Mouse (Mus musculus) 416B (cell line): Measurements from ENCODE around the gene Sbk2.
A peak's percentile ranks its signal among the peaks of the same experiment; 100 is the strongest.

Experiments used
- DNase-seq: peaks from one replicate; pipeline ENCODE4 v3.0.0; 2011; ENCODE audit warnings: low read depth

Sbk2 gene

DNA sequence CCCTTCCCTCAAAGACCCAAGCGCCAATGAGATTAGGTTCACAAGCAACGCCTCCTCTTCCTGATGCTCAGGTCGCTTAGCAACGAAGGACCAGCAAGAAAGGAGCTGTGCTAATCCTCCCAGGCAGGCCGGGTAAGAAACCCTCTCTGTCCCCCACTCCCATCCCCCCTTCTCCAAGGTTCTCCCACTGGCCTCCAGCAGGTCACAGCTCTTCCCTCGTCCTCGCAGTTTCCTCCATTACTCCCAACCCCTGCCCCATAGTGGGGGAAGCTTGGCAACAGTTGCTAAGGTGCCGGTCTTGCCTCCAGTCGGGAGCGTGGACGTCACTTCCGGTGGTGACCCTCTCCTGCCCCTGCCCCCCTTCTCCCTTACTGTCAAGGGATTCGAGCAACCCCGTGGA is 41.7 kb downstream of the Sbk2 start:
- peak; percentile 59 for DNase-seq

DNA sequence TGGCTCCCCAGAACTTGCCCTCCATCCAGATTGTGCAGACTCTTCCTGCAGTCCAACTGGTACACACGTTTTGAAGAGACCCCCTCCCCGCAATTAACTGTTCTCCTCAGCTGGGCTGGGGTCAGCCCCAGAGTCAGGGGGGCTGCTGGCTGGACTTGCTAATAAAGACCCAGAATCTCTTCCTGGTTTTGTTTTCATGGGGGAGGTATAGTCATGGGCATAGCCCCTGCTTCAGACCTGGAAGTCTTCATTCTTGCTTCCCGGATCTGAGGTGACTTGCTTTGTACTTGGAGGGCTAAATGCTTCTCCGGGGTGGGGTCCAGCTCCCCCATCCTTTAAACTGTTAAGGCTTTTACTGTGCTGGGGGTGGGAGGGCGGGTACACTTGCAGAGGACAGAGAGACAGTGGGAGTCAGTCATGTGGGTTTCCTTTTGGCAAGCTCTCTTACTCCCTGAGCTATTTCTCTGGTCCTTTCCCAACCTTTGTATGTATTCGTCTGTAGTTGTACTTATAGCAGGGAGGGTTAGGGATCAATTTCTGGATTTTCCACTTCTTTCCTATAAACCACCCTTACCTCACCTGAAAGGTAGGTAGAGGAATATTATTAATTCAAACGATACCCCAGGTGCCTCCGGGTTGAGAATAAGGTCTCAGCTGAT is 42.3 kb downstream of the Sbk2 start, which contains the start of gene Nat14:
Gene Nat14 (plus strand): TSS at position 205 of the 659 bp plus-strand sequence.
- DNase-seq, result no peak

DNA sequence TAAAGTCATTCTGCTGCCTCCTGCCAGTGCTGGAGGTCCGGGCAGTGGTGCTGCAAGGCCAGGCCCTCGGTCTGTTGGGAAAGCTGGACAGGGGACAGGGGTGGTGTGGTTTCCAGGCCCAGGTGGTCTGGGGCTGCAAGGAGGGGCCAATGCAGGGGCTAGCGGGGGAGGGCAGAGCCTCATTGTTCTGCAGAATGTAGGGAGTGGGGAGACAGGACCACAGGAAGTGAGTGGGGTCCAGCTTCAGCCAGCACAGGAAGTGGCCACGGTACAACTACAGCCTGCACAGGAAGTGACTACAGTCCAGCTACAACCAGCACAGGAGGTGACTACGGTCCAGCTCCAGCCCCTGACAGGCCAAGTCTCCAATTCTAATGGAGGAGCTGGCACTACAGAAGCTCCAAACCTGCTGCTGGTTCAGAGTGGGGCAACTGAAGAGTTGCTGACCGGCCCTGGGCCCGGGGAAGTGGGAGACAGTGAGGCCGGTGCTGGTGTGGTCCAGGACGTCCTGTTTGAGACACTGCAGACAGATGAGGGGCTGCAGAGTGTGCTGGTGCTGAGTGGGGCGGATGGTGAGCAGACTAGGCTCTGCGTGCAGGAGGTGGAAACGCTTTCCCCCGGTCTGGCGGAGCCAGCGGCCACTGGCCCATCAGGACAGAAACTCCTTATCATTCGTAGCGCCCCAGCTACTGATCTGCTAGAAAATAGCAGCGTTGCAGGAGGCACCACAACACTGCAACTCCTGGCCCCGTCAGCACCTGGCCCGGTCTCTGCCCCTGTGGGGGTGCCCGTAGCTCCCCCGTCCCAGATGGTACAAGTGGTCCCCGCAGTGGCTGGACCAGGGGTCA is 43.0 kb downstream of the Sbk2 start:
- DNase-seq, result peak; percentile 86

DNA sequence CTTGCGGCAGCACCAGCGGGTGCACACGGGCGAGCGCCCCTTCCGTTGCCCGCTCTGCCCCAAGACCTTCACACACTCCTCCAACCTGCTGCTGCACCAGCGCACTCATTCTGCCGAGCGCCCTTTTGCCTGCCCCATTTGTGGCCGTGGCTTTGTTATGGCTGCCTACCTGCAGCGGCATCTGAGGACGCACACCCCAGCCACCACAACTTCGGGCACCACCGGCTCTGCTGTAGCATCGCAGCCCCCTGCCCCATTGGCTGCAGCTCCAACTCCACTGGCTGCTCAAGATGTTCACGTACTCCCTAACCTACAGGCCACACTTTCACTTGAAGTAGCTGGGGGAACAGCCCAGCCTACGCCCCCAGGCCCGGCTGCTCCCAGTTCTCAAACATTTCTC is 43.7 kb downstream of the Sbk2 start:
- DNase-seq, result no peak

DNA sequence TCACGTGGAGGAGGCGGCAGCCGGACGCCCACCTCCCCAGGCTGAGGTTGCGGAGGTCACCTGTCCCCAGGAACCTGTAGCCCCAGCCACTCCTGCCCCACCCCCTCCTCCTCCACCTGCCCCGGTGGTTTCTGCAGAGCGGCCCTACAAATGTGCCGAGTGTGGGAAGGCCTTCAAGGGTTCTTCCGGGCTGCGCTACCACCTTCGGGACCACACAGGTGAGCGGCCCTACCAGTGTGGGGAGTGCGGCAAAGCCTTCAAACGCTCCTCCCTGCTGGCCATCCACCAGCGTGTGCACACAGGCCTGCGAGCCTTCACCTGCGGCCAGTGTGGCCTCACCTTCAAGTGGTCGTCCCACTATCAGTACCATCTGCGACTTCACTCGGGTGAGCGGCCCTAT is 44.2 kb downstream of the Sbk2 start:
- no peak for DNase-seq

DNA sequence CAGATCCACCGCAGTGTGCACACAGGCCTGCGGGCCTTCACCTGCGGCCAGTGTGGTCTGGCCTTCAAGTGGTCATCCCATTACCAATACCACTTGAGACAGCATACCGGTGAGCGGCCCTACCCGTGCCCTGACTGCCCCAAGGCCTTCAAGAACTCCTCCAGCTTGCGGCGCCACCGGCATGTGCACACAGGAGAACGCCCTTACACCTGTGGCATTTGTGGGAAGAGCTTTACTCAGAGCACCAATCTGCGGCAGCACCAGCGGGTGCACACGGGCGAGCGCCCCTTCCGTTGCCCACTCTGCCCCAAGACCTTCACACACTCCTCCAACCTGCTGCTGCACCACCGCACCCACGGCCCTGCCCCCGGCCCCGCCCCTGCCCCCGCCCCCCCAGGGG is 45.1 kb downstream of the Sbk2 start:
- no peak for DNase-seq

DNA sequence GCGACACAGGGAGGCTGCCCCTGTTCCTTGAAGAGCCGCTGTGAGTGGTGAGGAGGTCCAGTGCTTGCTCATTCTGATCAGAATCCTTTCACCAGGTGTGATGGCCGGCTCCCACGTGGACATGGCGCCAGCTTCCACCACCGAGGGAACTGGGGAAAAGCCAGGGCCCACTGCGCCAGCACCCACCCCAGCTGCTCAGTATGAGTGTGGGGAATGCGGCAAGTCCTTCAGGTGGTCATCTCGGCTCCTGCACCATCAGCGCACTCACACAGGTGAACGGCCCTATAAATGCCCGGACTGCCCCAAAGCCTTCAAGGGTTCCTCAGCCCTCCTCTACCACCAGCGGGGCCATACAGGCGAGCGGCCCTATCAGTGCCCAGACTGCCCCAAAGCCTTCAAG is 45.5 kb downstream of the Sbk2 start:
- no peak for DNase-seq

DNA sequence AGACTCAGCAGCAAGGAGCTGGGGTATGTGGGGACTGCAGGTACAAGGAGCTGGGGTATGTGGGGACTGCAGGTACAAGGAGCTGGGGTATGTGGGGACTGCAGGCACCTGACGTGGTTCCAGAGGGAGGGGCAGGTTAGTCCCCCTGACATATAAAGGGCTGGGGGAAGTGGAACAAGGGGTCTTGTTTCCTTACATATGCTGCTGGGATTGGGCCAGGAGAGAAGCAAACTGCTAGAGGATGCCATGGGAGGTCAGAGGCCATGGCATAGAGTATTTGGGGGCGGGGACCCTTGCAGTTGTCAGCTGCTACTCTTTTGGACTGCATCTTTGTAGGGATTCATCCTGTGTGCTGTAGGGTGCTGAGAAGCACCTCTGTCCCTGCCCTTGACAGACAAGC is 46.7 kb downstream of the Sbk2 start:
- no peak for DNase-seq

DNA sequence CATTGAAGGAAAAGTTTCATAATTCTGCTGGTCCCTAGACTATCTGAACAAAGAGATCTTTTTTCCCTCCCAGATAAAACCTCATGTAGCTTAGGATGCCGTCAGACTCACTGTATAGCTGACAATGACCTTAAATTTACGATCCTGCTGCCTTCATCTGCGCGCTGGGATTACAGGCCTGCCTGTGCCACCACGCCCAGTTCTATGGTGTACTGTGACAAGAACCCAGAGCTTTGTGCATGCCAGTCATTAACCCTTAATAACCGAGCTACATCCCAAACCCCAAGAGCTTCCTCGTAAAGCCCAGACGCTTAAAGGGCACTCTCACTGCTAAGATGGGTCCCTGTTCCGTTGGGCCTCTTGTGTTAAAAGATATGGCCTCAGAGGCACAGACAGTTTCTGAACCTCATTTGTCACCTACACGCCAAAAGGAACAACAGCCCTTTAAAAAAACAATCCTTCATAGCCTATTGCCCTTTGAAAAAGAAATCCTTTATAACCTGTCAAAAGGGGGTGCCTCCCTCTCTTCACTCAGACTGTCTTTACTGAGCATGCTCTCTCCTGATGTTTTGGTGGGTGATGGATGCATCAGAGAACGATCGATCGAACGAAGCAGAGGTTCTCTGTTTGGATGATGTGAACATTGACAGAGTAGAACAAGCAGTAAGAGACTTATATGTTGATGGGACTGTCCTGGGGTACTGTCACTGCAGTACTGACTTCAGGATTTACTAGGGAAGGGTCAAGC is 48.4 kb downstream of the Sbk2 start:
- DNase-seq, result no peak

DNA sequence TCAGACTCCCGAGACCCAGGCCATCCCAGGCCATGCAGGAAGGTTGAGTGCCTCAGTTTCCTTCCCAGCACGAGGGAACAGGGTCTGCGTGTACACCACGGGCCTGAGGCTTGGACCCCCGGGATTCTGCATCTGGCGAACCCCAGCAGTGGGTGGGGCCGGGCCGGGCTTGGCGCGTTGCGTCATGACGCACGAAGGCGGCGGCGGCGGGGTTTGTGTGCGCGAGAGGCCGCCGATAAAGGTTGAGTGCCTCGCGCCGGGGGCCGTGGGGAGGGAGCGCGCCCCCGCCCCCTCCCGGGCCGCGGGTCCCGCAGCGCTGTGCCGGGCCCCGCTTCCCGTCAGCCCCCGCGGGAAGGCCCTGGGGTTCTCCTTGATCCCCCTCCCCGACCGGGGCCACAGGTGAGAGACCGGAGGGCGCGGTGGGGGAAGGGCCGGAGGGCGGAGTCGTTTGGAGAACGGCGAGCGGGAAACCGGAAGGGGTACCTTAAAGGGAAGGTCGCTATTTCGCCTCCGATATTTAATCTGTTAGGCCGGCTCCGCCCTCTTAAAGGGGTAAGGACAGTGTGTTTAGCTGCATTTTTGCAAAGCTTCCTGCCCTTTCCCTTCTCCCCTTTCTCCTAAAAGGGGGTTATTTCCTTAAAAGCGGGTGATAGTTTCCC is 49.1 kb downstream of the Sbk2 start, which contains the start of gene Zfp628:
Gene Zfp628 (plus strand): TSS at position 211 of the 659 bp plus-strand sequence.
- peak; percentile 94 for DNase-seq

DNA sequence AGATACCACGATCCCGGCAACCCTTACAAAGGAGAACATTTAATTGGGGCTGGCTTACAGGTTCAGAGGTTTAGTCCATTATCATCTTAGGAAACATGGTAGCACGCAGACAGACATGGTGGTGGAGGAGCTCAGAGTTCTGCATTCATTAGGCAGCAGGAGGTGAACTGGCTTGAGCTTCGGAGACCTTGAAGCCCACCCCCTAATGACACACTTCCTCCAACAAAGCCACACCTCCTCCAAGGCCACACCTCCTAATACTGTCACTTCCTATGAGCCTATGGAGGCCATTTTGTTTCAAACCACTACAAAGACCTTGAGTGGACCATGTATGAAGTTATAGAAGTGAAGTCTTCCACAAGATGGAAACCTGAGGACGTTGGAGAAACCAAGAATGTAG is 52.0 kb downstream of the Sbk2 start:
- DNase-seq, result peak; percentile 77

DNA sequence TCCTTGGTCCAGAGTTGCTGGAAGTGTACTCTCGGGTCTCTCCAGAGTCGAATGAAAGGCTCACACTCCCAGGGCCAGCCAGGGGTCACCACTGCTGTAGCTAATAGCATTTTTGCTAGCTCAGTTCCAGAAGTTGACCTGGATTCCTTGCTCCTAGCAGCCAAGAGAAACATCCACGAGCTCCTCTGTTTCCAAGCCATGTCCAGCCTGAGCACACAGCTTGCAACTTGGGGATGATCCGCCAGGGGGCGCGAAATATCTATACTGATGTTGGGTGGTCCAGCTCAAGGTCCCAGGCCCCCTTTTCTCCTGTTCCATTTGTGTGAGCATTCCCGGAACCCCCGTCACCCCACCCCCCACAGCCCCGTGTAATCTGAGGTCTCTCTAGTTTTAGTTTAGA is 52.6 kb downstream of the Sbk2 start:
- DNase-seq, result no peak

DNA sequence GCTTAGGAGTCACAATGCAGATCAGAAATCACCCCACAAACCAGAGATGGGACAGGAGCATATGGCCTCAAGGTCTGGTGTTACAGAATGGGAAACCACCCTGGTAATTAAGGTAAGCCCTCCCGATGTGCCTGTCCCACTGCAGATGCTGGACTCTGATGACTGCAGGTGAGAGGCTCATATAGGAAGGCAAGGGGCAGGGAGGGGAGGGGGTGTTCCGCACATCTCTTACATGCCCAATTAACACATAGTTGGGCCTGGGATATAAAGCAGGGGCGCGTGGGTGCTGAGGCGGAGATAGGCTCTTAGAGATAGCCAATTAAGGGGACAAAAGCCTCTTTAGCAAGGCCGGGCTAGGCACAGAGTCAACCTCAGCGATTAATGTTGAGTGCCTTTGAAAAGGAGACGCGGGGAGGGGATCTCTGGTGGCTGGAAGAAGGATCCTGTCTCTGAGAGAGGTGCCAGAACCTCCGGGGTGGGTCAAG is 57.7 kb downstream of the Sbk2 start, which contains the start of gene Gm36210:
Gene Gm36210 (minus strand): TSS at position 51 of the 485 bp plus-strand sequence.
- DNase-seq, result no peak

DNA sequence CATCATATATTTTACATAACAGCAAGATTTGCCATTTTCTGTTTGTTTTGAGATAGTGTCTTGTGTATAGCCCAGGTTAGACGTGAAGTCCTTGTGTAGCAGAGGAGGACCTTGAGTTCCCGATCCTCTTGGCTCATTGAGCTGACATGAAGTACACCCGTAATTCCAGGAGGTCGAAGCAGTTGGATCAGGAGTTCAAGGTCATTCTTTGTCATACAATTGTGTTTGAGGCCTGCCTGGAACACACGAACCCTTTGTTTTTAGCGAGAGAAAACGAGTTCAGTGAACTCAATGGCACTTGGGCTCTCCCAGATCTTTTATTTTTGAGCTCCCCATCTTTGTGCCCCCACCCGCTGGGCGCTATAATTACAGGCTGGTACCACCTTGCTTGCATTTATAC is 61.8 kb downstream of the Sbk2 start:
- DNase-seq, result no peak

DNA sequence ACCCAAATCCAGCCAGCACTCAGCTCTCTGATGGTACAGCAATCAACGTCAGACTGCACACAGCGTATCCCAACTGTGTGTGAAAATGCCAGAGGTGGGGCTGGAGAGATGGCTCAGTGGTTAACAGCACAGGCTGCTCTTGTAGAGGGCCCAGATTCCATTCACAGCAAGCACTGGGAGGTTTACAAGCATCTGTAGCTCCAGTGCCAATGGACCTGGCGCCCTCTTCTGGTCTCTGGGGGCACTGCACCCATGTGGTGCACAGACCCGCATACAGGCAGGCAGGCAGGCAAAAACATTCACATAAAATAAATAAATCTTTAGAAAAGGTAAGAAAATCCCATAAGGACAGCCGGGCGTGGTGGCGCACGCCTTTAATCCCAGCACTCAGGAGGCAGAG is 63.0 kb downstream of the Sbk2 start:
- peak; percentile 30 for DNase-seq

DNA sequence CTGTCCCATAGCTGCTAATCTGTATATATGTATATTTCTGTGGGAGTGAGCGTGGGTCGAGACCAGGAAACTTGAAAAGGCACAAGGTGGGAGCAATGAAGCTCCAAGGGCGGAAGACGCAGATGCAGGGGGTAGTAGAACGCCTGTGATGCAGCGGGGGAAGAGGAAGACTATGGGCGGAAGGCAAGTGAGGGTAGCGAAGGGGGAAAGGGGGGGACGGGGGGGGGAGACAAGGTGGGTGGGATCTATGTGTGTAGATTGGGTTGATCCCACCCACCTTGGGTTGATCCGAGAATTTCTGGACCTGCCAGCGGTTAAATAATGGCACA is 63.7 kb downstream of the Sbk2 start:
- DNase-seq, result no peak

DNA sequence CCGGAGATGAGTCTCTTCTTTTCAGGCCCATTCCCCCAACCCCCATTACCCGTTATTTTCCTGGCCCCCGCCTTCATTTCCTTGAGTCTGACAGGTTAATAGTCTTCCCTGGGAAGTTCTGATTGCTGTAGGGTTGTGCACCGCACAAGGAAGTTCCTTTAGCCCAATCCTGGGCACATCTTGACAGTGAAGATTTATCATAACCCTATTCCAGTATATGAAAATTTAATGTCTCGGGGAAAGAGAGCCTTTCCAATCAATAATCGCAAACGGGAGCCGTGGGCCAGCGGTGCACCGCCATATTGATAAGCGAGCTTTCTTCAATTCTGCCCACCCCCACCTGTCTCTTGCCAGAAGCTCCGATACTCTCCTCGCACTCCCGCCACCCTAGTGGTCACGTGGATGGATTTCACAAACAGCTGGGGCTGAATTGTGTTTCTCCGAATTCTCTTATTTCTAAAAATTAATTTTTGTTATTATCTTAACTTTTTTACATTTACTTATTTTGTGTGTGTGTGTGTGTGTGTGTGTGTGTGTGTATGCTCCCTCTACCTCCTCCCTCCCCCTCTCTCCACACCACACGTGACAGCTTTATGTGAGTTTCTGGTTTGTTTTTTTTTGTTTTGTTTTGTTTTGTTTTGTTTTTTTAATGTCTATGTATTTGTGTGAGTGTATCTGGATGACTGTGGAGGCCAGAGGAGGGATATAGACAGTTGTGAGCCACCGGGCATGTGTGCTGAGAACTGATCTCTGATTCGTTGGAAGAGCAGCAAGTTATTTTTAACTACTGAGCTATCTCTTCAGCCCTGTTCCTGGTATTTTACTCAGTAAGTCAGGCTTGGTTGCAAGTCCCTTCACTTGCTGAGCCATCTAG is 64.3 kb downstream of the Sbk2 start:
- DNase-seq, result no peak

DNA sequence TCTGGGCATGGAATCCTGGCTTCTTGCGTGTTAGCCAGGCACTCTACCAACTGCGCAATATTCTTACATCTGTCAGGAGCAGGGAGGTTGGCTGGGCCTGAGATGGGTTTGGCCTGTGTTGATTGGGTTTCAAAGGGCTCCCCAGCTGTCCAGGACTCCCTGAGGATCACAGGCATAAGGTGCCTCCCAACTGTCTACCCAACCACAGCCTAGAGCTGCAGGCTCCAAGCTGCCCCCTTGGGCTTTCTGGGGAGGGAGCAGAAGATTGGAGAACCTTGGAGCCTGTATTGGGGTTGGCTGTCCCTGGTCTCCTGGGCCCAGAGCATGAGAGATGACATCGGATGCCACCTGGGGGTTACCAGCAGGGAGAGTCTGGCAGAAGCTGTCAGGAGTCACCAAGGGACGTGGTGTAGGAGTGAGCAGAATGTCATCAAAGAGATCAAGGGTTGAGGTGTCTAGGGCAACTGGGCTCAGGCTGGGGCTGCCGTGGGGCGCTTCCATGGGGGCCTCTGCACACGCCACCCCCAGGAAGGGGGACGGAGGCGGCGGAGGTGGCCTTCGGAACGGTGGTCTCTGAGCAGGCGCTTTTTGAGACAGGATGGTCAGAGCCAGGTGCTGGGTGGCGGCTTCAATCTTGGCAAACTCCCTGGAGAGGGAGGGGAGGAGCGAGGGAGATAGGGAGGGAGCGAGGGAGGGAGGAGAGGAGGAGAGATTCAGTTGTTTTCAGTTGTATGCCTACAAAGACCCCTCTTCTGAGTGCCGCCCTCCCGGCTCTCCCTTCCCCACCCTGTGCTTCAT is 65.2 kb downstream of the Sbk2 start:
- DNase-seq, result no peak

DNA sequence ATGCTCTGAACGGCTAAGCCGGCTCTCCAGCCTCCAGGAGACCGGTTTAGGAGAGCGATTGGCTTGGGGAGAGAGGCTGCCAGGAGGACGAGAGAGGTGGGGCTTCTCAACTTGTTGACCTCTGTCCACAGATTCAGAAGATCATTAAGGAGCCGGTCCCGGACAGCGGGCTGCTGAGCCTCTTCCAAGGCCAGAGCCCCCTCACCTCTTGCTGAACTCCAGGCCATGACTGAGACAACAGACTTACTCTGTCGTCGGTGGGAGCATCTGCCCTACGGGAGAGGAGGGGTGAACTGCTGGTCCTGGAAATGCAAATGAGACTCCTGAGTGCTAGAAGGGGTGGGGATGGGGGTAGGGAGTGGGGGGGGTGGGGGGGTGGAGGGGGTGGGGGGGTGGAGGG is 69.0 kb downstream of the Sbk2 start:
- no peak for DNase-seq
